Mouse (Mus musculus) heart, adult 2 months (tissue): Measurements from ENCODE around the gene Smg6.

Source experiments
- CTCF ChIP-seq: fragments of 200-600 bp; IDR thresholded peaks from 2 replicates; pipeline ENCODE4 v1.8.1; 2022; ENCODE audit warnings: antibody characterized with exemption, mild to moderate bottlenecking, moderate library complexity
- POLR2A ChIP-seq: fragments of 200-500 bp; IDR thresholded peaks from 2 replicates; pipeline ENCODE4 v1.6.1; 2011; ENCODE audit warnings: mild to moderate bottlenecking, low read depth, low read length, control low read depth; ENCODE audit not compliant: insufficient read depth

GRCm38 (mm10) chr11:75131300-75131699 lies 205.7 kb downstream of the Smg6 start:
- TF ChIP-seq POLR2A (no peak), CTCF (no peak)
